Mouse (Mus musculus): ENCODE measurements around the gene Adam23. TPM values are rescaled to one million over a fixed set of nuclear protein-coding genes. Genes with fewer than 3 reads are reported as not detected.

Adam23 gene
- 5.3 TPM for polyA plus RNA-seq (2014; fragmentation: Illumina TruSeq; extraction: RNeasy Lipid Tissue Mini Kit (QIAGEN cat#74804); ENCODE audit: low read depth, low replicate concordance)

DNA sequence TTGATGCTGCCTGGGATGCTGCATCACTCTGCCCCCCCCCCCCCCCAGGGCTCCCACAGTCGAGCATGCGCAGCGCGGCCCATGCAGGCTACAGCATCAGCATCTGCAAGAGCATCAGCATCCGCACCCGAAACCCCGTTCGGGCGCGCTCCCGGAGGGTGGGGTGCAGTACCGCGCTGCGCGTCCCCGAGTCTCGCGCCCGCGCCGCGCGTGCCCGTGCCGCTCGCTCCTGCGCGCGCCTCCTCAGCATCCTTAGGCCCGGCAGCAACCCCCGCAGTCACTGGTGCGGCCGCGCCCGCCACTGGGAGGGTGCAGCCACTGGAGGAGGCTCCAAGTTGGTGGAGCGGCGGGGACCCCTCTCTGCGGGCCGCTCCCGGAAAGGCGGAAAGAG lies at the start of gene Adam23:
TSS of gene Adam23 (plus strand) at position 236 of the 391 bp plus-strand sequence.

DNA sequence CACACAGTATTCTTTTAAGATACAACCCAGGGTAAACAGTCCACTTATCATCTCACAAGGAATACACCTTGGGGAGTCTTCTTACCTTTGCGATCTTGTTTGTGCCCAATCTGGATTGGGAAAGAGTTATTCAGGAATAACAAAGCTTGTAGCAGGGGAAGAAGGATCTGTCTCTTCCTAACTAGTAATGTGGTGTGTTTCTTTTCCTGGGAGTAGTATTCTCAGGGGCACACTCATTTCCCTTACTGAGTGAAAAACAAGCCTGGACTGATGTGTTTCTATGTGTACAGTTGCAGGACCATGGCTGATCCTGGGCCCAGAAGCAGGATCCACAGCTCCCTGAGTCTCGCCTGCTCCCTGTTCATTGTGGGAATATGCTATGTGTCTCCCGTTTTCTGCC lies 170.0 kb downstream of the Adam23 start, which contains the start of gene Gm39653:
TSS of gene Gm39653 (plus strand) at position 301 of the 400 bp plus-strand sequence.

Other genes starting within 250 kb of the Adam23 start
- 0.10 TPM for gene Gpr1, start 231.3 kb upstream of the Adam23 start, polyA plus RNA-seq (2014; fragmentation: Illumina TruSeq; extraction: RNeasy Lipid Tissue Mini Kit (QIAGEN cat#74804); ENCODE audit: low read depth, low replicate concordance)
- 112 TPM for gene Zdbf2, start 172.6 kb upstream of the Adam23 start, polyA plus RNA-seq (2014; fragmentation: Illumina TruSeq; extraction: RNeasy Lipid Tissue Mini Kit (QIAGEN cat#74804); ENCODE audit: low read depth, low replicate concordance)
- gene Gm39653, start 170.1 kb downstream of the Adam23 start, polyA plus RNA-seq (2014; fragmentation: Illumina TruSeq; extraction: RNeasy Lipid Tissue Mini Kit (QIAGEN cat#74804); ENCODE audit: low read depth, low replicate concordance), result not detected
- 0.08 TPM for gene Dytn, start 241.0 kb downstream of the Adam23 start, polyA plus RNA-seq (2014; fragmentation: Illumina TruSeq; extraction: RNeasy Lipid Tissue Mini Kit (QIAGEN cat#74804); ENCODE audit: low read depth, low replicate concordance)

All from testis, adult 10 weeks (tissue).